Mouse (Mus musculus) naive thymus-derived CD4-positive, alpha-beta T cell, adult 2 months (primary cell): Measurements from ENCODE around the gene Qrich1.

Experiments
- DNase-seq: peaks from one replicate; pipeline ENCODE4 v3.0.0-alpha.2; 2011; ENCODE audit warnings: low read depth

The Qrich1 gene

GRCm38 (mm10) chr9:108563671-108564070 is 47.1 kb downstream of the Qrich1 start:
- DNase-seq, result no peak

- DNase-seq, result no peak
These were observed 47.5 kb downstream of the Qrich1 start for GRCm38 (mm10) chr9:108564131-108564530.

- peak; percentile 36 for DNase-seq
These were observed 49.5 kb downstream of the Qrich1 start for GRCm38 (mm10) chr9:108565881-108566814.

GRCm38 (mm10) chr9:108566815-108567776 is 50.5 kb downstream of the Qrich1 start, which contains the start of gene Ndufaf3:
Gene Ndufaf3, minus strand, starts transcription at chr9:108567434.
- DNase-seq, result peak; percentile 97

GRCm38 (mm10) chr9:108567931-108568419 is 51.4 kb downstream of the Qrich1 start:
- no peak for DNase-seq

- peak; percentile 15 for DNase-seq
These were observed 51.9 kb downstream of the Qrich1 start for GRCm38 (mm10) chr9:108568511-108568921.

GRCm38 (mm10) chr9:108569381-108570206 is 53.0 kb downstream of the Qrich1 start, which contains the start of gene Dalrd3:
Gene Dalrd3, plus strand, starts transcription at chr9:108569886.
- peak; percentile 90 for DNase-seq

GRCm38 (mm10) chr9:108570207-108570896 is 53.7 kb downstream of the Qrich1 start:
- DNase-seq, result peak; percentile 90

GRCm38 (mm10) chr9:108571401-108571973 is 54.9 kb downstream of the Qrich1 start:
- DNase-seq, result no peak

GRCm38 (mm10) chr9:108572321-108572720 is 55.7 kb downstream of the Qrich1 start:
- DNase-seq, result no peak

GRCm38 (mm10) chr9:108573774-108574690 is 57.4 kb downstream of the Qrich1 start:
- DNase-seq, result peak; percentile 78

- no peak for DNase-seq
These were observed 58.3 kb downstream of the Qrich1 start for GRCm38 (mm10) chr9:108574921-108575320.

- DNase-seq, result no peak
These were observed 59.0 kb downstream of the Qrich1 start for GRCm38 (mm10) chr9:108575321-108576297.

GRCm38 (mm10) chr9:108577025-108577424 is 60.4 kb downstream of the Qrich1 start:
- no peak for DNase-seq

- peak; percentile 61 for DNase-seq
These were observed 61.4 kb downstream of the Qrich1 start for GRCm38 (mm10) chr9:108577934-108578544.

GRCm38 (mm10) chr9:108578545-108579343 is 62.1 kb downstream of the Qrich1 start, which contains the start of gene Wdr6:
Gene Wdr6, minus strand, starts transcription at chr9:108578739.
- DNase-seq, result peak; percentile 93

GRCm38 (mm10) chr9:108579344-108579690 is 62.7 kb downstream of the Qrich1 start:
- no peak for DNase-seq
